Mouse (Mus musculus) hematopoietic stem cell, adult 5-6 weeks (primary cell): Measurements from ENCODE around the gene Atxn7l3b. TPM values are rescaled to one million over a fixed set of nuclear protein-coding genes. Genes with fewer than 3 reads are reported as not detected.

Experiments used
- ATAC-seq, 2 experiments: fragments of 125-278 bp in 1 of 2; replicated peaks in 1 of 2; 2 replicates each; pipeline ENCODE4 v1.8.0; 2016 to 2017; ENCODE audit warnings: inconsistent platforms in 2 of 2, mild to moderate bottlenecking in 2 of 2, moderate number of reproducible peaks in 2 of 2, low read depth in 1 of 2, moderate TSS enrichment in 1 of 2; ENCODE audit not compliant: low FRiP score in 2 of 2, poor library complexity in 2 of 2, severe bottlenecking in 2 of 2, insufficient read depth in 1 of 2, low TSS enrichment in 1 of 2
- total RNA-seq: library from RNA; stranded (forward); fragments of 172-1452, 232-1000 nt; gene quantifications from 2 replicates; pipeline ENCODE4 v1.2.3, GENCODE M21; 2017

Gene Atxn7l3b
- total RNA-seq, 1 experiment from 2014 or later: 74.1 TPM

DNA sequence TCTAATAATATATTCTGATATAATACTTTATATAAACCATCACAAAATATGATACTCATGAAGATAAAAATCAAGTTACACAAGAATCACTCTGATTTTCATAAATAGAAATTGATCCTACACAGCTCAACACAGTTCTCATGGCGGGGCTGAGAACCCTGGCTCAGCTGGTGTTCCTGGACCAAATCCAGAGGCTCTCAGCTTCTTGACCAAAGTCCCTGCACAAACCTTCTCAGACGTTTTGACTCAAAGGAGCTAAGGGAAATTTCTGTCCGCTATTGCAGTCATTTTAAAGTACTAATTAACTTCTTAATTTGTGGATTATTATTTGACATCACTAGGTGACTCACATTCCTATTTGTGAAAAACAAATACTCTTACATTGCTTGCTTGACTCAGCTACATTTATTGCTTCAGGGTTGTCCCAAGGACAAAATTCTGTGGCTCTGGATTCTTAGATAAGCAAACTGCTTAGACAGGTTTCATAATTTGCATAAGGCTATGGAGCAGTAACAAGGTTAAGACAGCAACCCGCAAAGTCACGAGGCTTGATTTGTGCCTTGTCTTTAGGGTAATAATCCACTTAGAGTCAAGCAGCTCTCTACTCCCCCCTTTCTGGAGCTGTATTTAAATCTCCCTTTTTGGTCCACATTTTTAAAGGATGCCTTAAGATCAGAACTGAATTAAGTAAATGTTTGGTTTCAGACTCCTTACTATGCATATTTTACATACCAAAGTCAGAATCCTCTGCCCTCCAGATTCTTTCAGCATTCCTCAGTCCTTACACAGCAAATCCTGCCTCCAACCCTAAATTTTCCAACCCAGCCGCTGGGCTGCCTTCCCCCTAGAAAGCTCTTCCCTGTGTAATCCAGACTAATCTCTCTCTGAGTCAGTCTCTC, 45.8 kb downstream of the Atxn7l3b start:
- no peak for ATAC-seq

- no peak for ATAC-seq
These were observed 46.7 kb downstream of the Atxn7l3b start for GRCm38 (mm10) chr10:112882149-112882548.

DNA sequence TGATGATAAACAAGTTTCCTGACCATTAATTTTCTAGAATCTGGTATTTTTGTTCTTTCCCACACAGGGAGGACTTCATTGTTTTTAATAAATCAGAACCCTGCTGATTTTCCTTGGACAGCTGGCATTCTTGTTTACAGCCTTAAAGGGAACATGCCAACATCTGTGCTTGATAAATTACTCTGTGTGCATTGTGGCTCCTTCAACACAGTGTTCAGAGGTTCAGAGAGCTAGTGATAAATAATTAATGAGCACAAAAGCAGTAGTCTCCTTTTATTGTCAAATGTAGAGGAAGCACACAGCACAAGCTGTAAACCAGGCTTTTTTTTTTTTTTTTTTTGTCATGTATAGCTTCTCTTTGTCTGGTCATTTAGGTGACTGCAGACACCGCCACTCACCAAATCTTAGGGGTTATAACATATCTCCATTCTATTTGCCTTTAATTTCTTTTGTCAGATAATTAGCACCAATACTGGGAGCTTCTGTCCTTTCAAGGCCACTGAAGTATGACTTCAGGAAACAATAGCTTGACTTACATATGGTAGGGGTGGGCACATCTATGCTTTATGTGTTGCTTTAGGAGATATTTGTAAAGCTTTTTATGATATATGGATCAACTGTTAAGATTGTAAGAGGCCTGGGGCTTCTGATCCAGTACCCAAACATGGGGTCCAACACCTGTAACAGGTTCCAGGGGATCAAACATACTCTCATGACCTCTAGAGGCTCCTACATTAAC, 52.0 kb downstream of the Atxn7l3b start:
- no peak for ATAC-seq
